Mouse (Mus musculus) embryonic fibroblast, embryonic 13.5 days (primary cell): ENCODE data around the gene Hspa8.

ENCODE experiments used
- CTCF ChIP-seq: IDR thresholded peaks from 2 replicates; pipeline ENCODE4 v1.5.1; 2011; ENCODE audit warnings: mild to moderate bottlenecking, control low read depth, low read length, moderate library complexity, borderline replicate concordance; ENCODE audit not compliant: insufficient read depth
- POLR2A ChIP-seq: IDR thresholded peaks from 2 replicates; pipeline ENCODE4 v1.6.1; 2011; ENCODE audit warnings: low read depth, mild to moderate bottlenecking, control low read depth, low read length, moderate library complexity

DNA sequence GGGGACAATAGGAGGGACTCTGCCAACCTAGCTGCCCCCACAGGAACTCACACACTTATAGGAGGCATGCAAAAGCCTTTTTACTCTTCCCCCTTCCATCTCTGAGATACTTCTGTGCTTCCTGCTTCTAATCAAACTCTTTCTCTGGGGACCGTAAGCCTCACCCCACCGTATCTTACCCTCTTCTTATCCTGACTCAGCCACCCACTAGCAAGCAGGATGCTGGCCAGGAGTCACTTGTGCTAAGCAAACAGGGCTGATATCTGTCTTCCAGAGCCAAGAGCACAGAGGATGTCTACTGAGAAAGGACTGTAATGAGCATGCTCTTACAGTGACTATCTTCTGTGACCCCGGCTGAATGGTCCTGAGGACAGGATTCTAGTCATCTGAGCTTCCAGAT, 38.9 kb downstream of the Hspa8 start:
- no peak for TF ChIP-seq CTCF
- TF ChIP-seq POLR2A: no peak
